ENCODE assay signal across 15 mouse cellular contexts in genomic region chr7:119760527-119760951, GRCm38 (mm10). TPM values are rescaled to one million over a fixed set of nuclear protein-coding genes. Genes with fewer than 3 reads are reported as not detected.
DNase-seq lines count a peak whose midpoint lies in the region; ATAC-seq and TF ChIP-seq lines count a peak whose summit lies in the region.
"Had no signal": no experiment of that assay in that cellular context is flagged by ENCODE, and none has a peak within 500 bp of the region (broad histone marks: within the 10 kb centered on the region; RNA-seq: fewer than 3 reads in every experiment).

TSS of gene Acsm3 (plus strand) at chr7:119760923.

- TF ChIP-seq POLR2A in kidney, adult 2 months (IDR thresholded peaks at IDR 0.05; ENCODE audit: low read depth, low read length) = no peak

- H3K9ac ChIP-seq in liver, embryonic 11.5 days (ENCODE audit: low read depth, low read length) = no peak within 1 kb of the TSS
- H3K9ac ChIP-seq in midbrain, embryonic 11.5 days (ENCODE audit: low read length) = no peak within 1 kb of the TSS
- H3K9ac ChIP-seq: forebrain, postnatal 0 days had no signal

- no peak within 1 kb of the TSS for H3K4me2 ChIP-seq in liver, embryonic 11.5 days
- no peak within 1 kb of the TSS for H3K4me2 ChIP-seq in midbrain, embryonic 11.5 days

- DNase-seq in lung, postnatal 36 days = peak; percentile 4
- DNase-seq in lung, postnatal 4 days = no peak
- DNase-seq in kidney, adult 2 months = peak; percentile 77
- no peak for DNase-seq in liver, embryonic 11.5 days (ENCODE audit: low spot score)
- DNase-seq in layer of hippocampus, postnatal 25 days (ENCODE audit: extremely low spot score in 1 of 2, low spot score in 1 of 2) = no peak
- DNase-seq in left cerebral cortex, postnatal 25 days (ENCODE audit: low spot score in 2 of 2) = no peak
- no peak for DNase-seq in midbrain, embryonic 11.5 days (ENCODE audit: low spot score, missing footprints)
- no peak for DNase-seq in left cerebral cortex, postnatal 4 days
- DNase-seq: B cell, adult 2 months; cerebellum, postnatal 14 days; forebrain, postnatal 0 days; lung, adult 18-20 months; right cerebral cortex, adult 18-20 months had no signal

- no peak for TF ChIP-seq CTCF in kidney, adult 2 months (conservative IDR thresholded peaks at IDR 0.05; ENCODE audit: insufficient read depth, insufficient read length, low read depth, low read length)

- no peaks in the 10 kb centered on the region for H3K4me1 ChIP-seq in kidney, adult 2 months (ENCODE audit: control insufficient read depth, insufficient read depth, low read length)
- H3K4me1 ChIP-seq in liver, embryonic 11.5 days (replicated peaks; ENCODE audit: control insufficient read depth, insufficient read depth, low read length) = no peaks in the 10 kb centered on the region
- no peaks in the 10 kb centered on the region for H3K4me1 ChIP-seq in midbrain, embryonic 11.5 days (ENCODE audit: control insufficient read depth, insufficient read depth, low read length)
- H3K4me1 ChIP-seq: megakaryocyte, embryonic 14.5 days had no signal

- peak within 1 kb of the TSS; percentile 61 for H3K4me3 ChIP-seq in kidney, adult 2 months (ENCODE audit: insufficient read depth, low read depth, low read length)
- no peak within 1 kb of the TSS for H3K4me3 ChIP-seq in liver, embryonic 11.5 days (ENCODE audit: low read depth, low read length)
- no peak within 1 kb of the TSS for H3K4me3 ChIP-seq in midbrain, embryonic 11.5 days (ENCODE audit: low read depth, low read length)
- H3K4me3 ChIP-seq: megakaryocyte, embryonic 14.5 days had no signal

- no peaks in the 10 kb centered on the region for H3K36me3 ChIP-seq in kidney, adult 2 months (ENCODE audit: control insufficient read depth, insufficient read depth, low read length)
- no peaks in the 10 kb centered on the region for H3K36me3 ChIP-seq in liver, embryonic 11.5 days (ENCODE audit: control insufficient read depth, insufficient read depth, low read length)
- H3K36me3 ChIP-seq in midbrain, embryonic 11.5 days (ENCODE audit: control insufficient read depth, insufficient read depth, low read length) = no peaks in the 10 kb centered on the region

- H3K9me3 ChIP-seq in liver, embryonic 11.5 days (ENCODE audit: control insufficient read depth, low read length) = no peaks in the 10 kb centered on the region
- no peaks in the 10 kb centered on the region for H3K9me3 ChIP-seq in midbrain, embryonic 11.5 days (ENCODE audit: control insufficient read depth, low read length)
- H3K9me3 ChIP-seq: megakaryocyte, embryonic 14.5 days had no signal

- 27% methylated on average over 11 of the region's 11 CpGs for WGBS in kidney, adult 2 months
- WGBS in liver, embryonic 11.5 days = 62% methylated on average over 11 of the region's 11 CpGs
- 87% methylated on average over 11 of the region's 11 CpGs for WGBS in midbrain, embryonic 11.5 days

- peak within 1 kb of the TSS; percentile 93 for H3K27ac ChIP-seq in kidney, adult 2 months (ENCODE audit: insufficient read depth, low read depth, low read length)
- H3K27ac ChIP-seq in liver, embryonic 11.5 days (ENCODE audit: low read depth, low read length) = no peak within 1 kb of the TSS
- no peak within 1 kb of the TSS for H3K27ac ChIP-seq in midbrain, embryonic 11.5 days (ENCODE audit: low read depth, low read length)

- 0 out of 2 replicates have a peak, but pooled peaks have one; percentile 47 for ATAC-seq in liver, embryonic 11.5 days (replicated peaks; ENCODE audit: low FRiP score)
- no peak for ATAC-seq in midbrain, embryonic 11.5 days (ENCODE audit: low FRiP score)
- ATAC-seq: forebrain, postnatal 0 days had no signal

- no peaks in the 10 kb centered on the region for H3K27me3 ChIP-seq in kidney, adult 2 months (replicated peaks; ENCODE audit: control insufficient read depth, insufficient read depth, low read length)
- no peaks in the 10 kb centered on the region for H3K27me3 ChIP-seq in liver, embryonic 11.5 days (replicated peaks; ENCODE audit: control insufficient read depth, insufficient read depth, low read length)
- H3K27me3 ChIP-seq in midbrain, embryonic 11.5 days (ENCODE audit: control insufficient read depth, insufficient read depth, low read length) = no peaks in the 10 kb centered on the region

- intact Hi-C loops in left cerebral cortex, postnatal 25 days (cut with DNase I) = no loop called here
- intact Hi-C loops in left cerebral cortex, postnatal 4 days (cut with DNase I) = no loop called here

RNA-seq across cellular contexts. Expression of gene Acsm3, which starts in this region (rescaled TPM):
- 12.0 and 13.7 TPM in 2 replicates for polyA plus RNA-seq in kidney, adult 2 months (2012; rRNA removed)
- 0.27 and 0.43 TPM in 2 replicates for polyA plus RNA-seq in liver, embryonic 11.5 days (2014; fragmentation: Nextera tagmentation; extraction: Ambion mirVana)
- total RNA-seq in layer of hippocampus, postnatal 25 days (2021) = not detected
- total RNA-seq in left cerebral cortex, postnatal 25 days (2021) = not detected
- 0.11 and 0.19 TPM in 2 replicates for polyA plus RNA-seq in midbrain, embryonic 11.5 days (2014; fragmentation: Nextera tagmentation; extraction: Ambion mirVana)
- total RNA-seq in left cerebral cortex, postnatal 4 days (2021) = not detected
- total RNA-seq: layer of hippocampus, adult 18-20 months had no signal
- polyA plus RNA-seq: forebrain, postnatal 0 days had no signal

Comparison
In these comparisons a context has a peak if more than half of its experiments do, and no peak if none do; other contexts are left out.
1. DNase-seq: peak in lung, postnatal 36 days (single experiment) and kidney, adult 2 months (single experiment); none in lung, postnatal 4 days (0 of 2), liver, embryonic 11.5 days (single experiment), layer of hippocampus, postnatal 25 days (0 of 2), left cerebral cortex, postnatal 25 days (0 of 2), midbrain, embryonic 11.5 days (single experiment) and left cerebral cortex, postnatal 4 days (single experiment).
2. Peak in ATAC-seq in liver, embryonic 11.5 days; RNA of the gene not detected or under 1 TPM.